Mouse (Mus musculus): ENCODE measurements around the gene Hcn4. TPM values are rescaled to one million over a fixed set of nuclear protein-coding genes. Genes with fewer than 3 reads are reported as not detected.

Gene Hcn4
- polyA plus RNA-seq, 1 experiment from 2014 or later: 2.3 TPM

- Histone ChIP-seq H3K36me3 (no peaks in the 10 kb centered on the region), H3K9me3 (replicated peaks) (no peaks in the 10 kb centered on the region), H3K4me1 (replicated peaks) (peaks cover 76% of the 10 kb centered on the region), H3K4me3 (no peak overlapping the region), H3K4me2 (no peak overlapping the region), H3K9ac (0 out of 2 replicates have a peak overlapping the region, but pooled peaks have one; percentile 31), H3K27ac (ENCODE audit: poor library complexity, severe bottlenecking) (peak overlapping the region; percentile 24; the same call in 1 of the 2 replicates), H3K27me3 (replicated peaks) (peaks cover 21% of the 10 kb centered on the region)
- no peak for ATAC-seq (ENCODE audit: insufficient number of reproducible peaks, low FRiP score)
- WGBS: 33% methylated on average over 15 of the region's 15 CpGs
Measured at GRCm38 (mm10) chr9:58815552-58816260, 7.5 kb upstream of the Hcn4 start.

- no peak; the same call in 1 of the 2 replicates for ATAC-seq (ENCODE audit: insufficient number of reproducible peaks, low FRiP score)
- no peak overlapping the region for H3K9ac ChIP-seq
- H3K4me2 ChIP-seq: no peak overlapping the region
- no peaks in the 10 kb centered on the region for H3K36me3 ChIP-seq
- WGBS: 51% methylated on average over 9 of the region's 9 CpGs
- peaks cover 76% of the 10 kb centered on the region for H3K4me1 ChIP-seq (replicated peaks)
- no peaks in the 10 kb centered on the region for H3K9me3 ChIP-seq (replicated peaks)
- H3K4me3 ChIP-seq: no peak overlapping the region
- no peak overlapping the region for H3K27ac ChIP-seq (ENCODE audit: poor library complexity, severe bottlenecking)
- H3K27me3 ChIP-seq (replicated peaks): peaks cover 24% of the 10 kb centered on the region
Measured at GRCm38 (mm10) chr9:58816458-58816857, 6.8 kb upstream of the Hcn4 start.

GRCm38 (mm10) chr9:58817676-58818075 is 5.5 kb upstream of the Hcn4 start:
- no peak for ATAC-seq (ENCODE audit: insufficient number of reproducible peaks, low FRiP score)
- no peaks in the 10 kb centered on the region for H3K36me3 ChIP-seq
- peaks cover 76% of the 10 kb centered on the region for H3K4me1 ChIP-seq (replicated peaks)
- H3K4me3 ChIP-seq: no peak overlapping the region
- WGBS: 24% methylated on average over 3 of the region's 3 CpGs
- H3K27me3 ChIP-seq (replicated peaks): peaks cover 26% of the 10 kb centered on the region
- H3K4me2 ChIP-seq: no peak overlapping the region
- peak overlapping the region; percentile 31; the same call in 1 of the 2 replicates for H3K27ac ChIP-seq (ENCODE audit: poor library complexity, severe bottlenecking)
- H3K9ac ChIP-seq: no peak overlapping the region
- no peaks in the 10 kb centered on the region for H3K9me3 ChIP-seq (replicated peaks)

- Histone ChIP-seq H3K36me3 (no peaks in the 10 kb centered on the region), H3K27me3 (replicated peaks) (peaks cover 40% of the 10 kb centered on the region), H3K9ac (peak overlapping the region; percentile 89), H3K4me1 (replicated peaks) (peaks cover 51% of the 10 kb centered on the region), H3K4me2 (peak overlapping the region; percentile 98), H3K4me3 (peak overlapping the region; percentile 90), H3K27ac (ENCODE audit: poor library complexity, severe bottlenecking) (peak overlapping the region; percentile 87), H3K9me3 (replicated peaks) (no peaks in the 10 kb centered on the region)
- peak; percentile 75 for ATAC-seq (ENCODE audit: insufficient number of reproducible peaks, low FRiP score)
- under 1% methylated on average over 62 of the region's 62 CpGs for WGBS
Measured at GRCm38 (mm10) chr9:58822431-58823091, 651 bp upstream of the Hcn4 start.

GRCm38 (mm10) chr9:58823918-58824215 is 655 bp downstream of the Hcn4 start:
- no peaks in the 10 kb centered on the region for H3K9me3 ChIP-seq (replicated peaks)
- 0 out of 2 replicates have a peak, but pooled peaks have one; percentile 16 for ATAC-seq (ENCODE audit: insufficient number of reproducible peaks, low FRiP score)
- H3K4me1 ChIP-seq (replicated peaks): peaks cover 51% of the 10 kb centered on the region
- H3K36me3 ChIP-seq: no peaks in the 10 kb centered on the region
- peak overlapping the region; percentile 90 for H3K4me3 ChIP-seq
- H3K27ac ChIP-seq (ENCODE audit: poor library complexity, severe bottlenecking): peak overlapping the region; percentile 87
- H3K27me3 ChIP-seq (replicated peaks): peaks cover 35% of the 10 kb centered on the region
- H3K4me2 ChIP-seq: peak overlapping the region; percentile 98
- H3K9ac ChIP-seq: peak overlapping the region; percentile 89
- under 1% methylated on average over 34 of the region's 35 CpGs for WGBS

- H3K9ac ChIP-seq: no peak overlapping the region
- ATAC-seq (ENCODE audit: insufficient number of reproducible peaks, low FRiP score): no peak
- peaks cover 54% of the 10 kb centered on the region for H3K4me1 ChIP-seq (replicated peaks)
- H3K27me3 ChIP-seq (replicated peaks): peaks cover 7% of the 10 kb centered on the region
- H3K4me3 ChIP-seq: no peak overlapping the region
- no peaks in the 10 kb centered on the region for H3K9me3 ChIP-seq (replicated peaks)
- no peak overlapping the region for H3K4me2 ChIP-seq
- H3K27ac ChIP-seq (ENCODE audit: poor library complexity, severe bottlenecking): peak overlapping the region; percentile 46
- H3K36me3 ChIP-seq: no peaks in the 10 kb centered on the region
- WGBS: 31% methylated on average over 4 of the region's 4 CpGs
Measured at GRCm38 (mm10) chr9:58829627-58830026, 6.4 kb downstream of the Hcn4 start.

GRCm38 (mm10) chr9:58832939-58833338 is 9.7 kb downstream of the Hcn4 start:
- WGBS: 82% methylated on average over 3 of the region's 3 CpGs
- no peak overlapping the region for H3K4me3 ChIP-seq
- peaks cover 70% of the 10 kb centered on the region for H3K4me1 ChIP-seq (replicated peaks)
- H3K27me3 ChIP-seq (replicated peaks): no peaks in the 10 kb centered on the region
- no peak overlapping the region for H3K27ac ChIP-seq (ENCODE audit: poor library complexity, severe bottlenecking)
- no peak overlapping the region; the same call in 1 of the 2 replicates for H3K9ac ChIP-seq
- H3K4me2 ChIP-seq: no peak overlapping the region
- no peaks in the 10 kb centered on the region for H3K36me3 ChIP-seq
- no peak for ATAC-seq (ENCODE audit: insufficient number of reproducible peaks, low FRiP score)
- no peaks in the 10 kb centered on the region for H3K9me3 ChIP-seq (replicated peaks)

- Histone ChIP-seq H3K4me2 (peak overlapping the region; percentile 4; the same call in 1 of the 2 replicates), H3K4me1 (replicated peaks) (peaks cover 52% of the 10 kb centered on the region), H3K27me3 (replicated peaks) (no peaks in the 10 kb centered on the region), H3K36me3 (no peaks in the 10 kb centered on the region), H3K9me3 (replicated peaks) (no peaks in the 10 kb centered on the region), H3K27ac (ENCODE audit: poor library complexity, severe bottlenecking) (peak overlapping the region; percentile 74), H3K9ac (no peak overlapping the region), H3K4me3 (no peak overlapping the region)
- ATAC-seq (ENCODE audit: insufficient number of reproducible peaks, low FRiP score): peak; percentile 72; the same call in 1 of the 2 replicates
- 18% methylated on average over 5 of the region's 5 CpGs for WGBS
Measured at GRCm38 (mm10) chr9:58837174-58837573, 14.0 kb downstream of the Hcn4 start.

- ATAC-seq (ENCODE audit: insufficient number of reproducible peaks, low FRiP score): no peak
- Histone ChIP-seq H3K4me2 (no peak overlapping the region), H3K4me1 (replicated peaks) (peaks cover 55% of the 10 kb centered on the region), H3K9me3 (replicated peaks) (no peaks in the 10 kb centered on the region), H3K27me3 (replicated peaks) (no peaks in the 10 kb centered on the region), H3K36me3 (no peaks in the 10 kb centered on the region), H3K4me3 (no peak overlapping the region), H3K9ac (no peak overlapping the region), H3K27ac (ENCODE audit: poor library complexity, severe bottlenecking) (peak overlapping the region; percentile 74; the same call in 1 of the 2 replicates)
- WGBS: 67% methylated on average over 5 of the region's 5 CpGs
Measured at GRCm38 (mm10) chr9:58838504-58838903, 15.3 kb downstream of the Hcn4 start.

GRCm38 (mm10) chr9:58841655-58842054 is 18.4 kb downstream of the Hcn4 start:
- H3K4me1 ChIP-seq (replicated peaks): peaks cover 48% of the 10 kb centered on the region
- H3K27ac ChIP-seq (ENCODE audit: poor library complexity, severe bottlenecking): no peak overlapping the region
- H3K4me2 ChIP-seq: no peak overlapping the region
- no peaks in the 10 kb centered on the region for H3K9me3 ChIP-seq (replicated peaks)
- no peaks in the 10 kb centered on the region for H3K27me3 ChIP-seq (replicated peaks)
- H3K4me3 ChIP-seq: no peak overlapping the region
- ATAC-seq (ENCODE audit: insufficient number of reproducible peaks, low FRiP score): no peak
- peaks cover 8% of the 10 kb centered on the region for H3K36me3 ChIP-seq
- no peak overlapping the region for H3K9ac ChIP-seq
- 21% methylated on average over 6 of the region's 6 CpGs for WGBS

GRCm38 (mm10) chr9:58844597-58844996 is 21.4 kb downstream of the Hcn4 start:
- Histone ChIP-seq H3K27ac (ENCODE audit: poor library complexity, severe bottlenecking) (no peak overlapping the region), H3K4me2 (no peak overlapping the region), H3K36me3 (peaks cover 8% of the 10 kb centered on the region), H3K9me3 (replicated peaks) (no peaks in the 10 kb centered on the region), H3K4me1 (replicated peaks) (peaks cover 45% of the 10 kb centered on the region), H3K4me3 (no peak overlapping the region), H3K9ac (no peak overlapping the region), H3K27me3 (replicated peaks) (no peaks in the 10 kb centered on the region)
- ATAC-seq (ENCODE audit: insufficient number of reproducible peaks, low FRiP score): no peak
- 75% methylated on average over 3 of the region's 3 CpGs for WGBS

Data from heart, embryonic 12.5 days (tissue).